Mouse (Mus musculus) ES-Bruce4 (cell line): ENCODE data around the gene Gprasp1.

Source experiments
- CTCF ChIP-seq: IDR thresholded peaks from one replicate; pipeline ENCODE4 v1.8.1; 2011; ENCODE audit warnings: low read depth, low read length
- EP300 ChIP-seq: IDR thresholded peaks from 2 replicates; pipeline ENCODE4 v1.6.1; 2011; ENCODE audit warnings: low read depth, low read length; ENCODE audit not compliant: insufficient read depth
- POLR2A ChIP-seq: IDR thresholded peaks from one replicate; pipeline ENCODE4 v1.8.1; 2011; ENCODE audit warnings: low read length; ENCODE audit not compliant: insufficient read depth

DNA sequence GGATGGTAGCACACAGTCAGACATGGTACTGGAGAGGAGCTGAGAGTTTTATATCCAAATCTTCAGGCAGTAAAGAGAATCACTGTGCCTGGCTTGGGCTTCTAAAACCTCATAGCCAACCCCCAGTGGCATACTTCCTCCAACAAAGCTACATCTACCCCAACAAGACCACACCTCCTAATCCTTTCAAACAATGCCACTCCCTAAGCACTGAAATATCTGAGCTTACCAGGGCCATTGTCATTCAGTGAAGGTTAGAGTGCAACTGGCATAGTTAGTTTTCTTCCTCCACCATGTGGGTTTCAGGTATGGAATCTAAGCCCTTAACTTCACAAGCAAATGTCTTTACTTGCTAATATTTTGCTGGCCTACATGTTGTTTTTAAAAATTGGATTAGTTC is 49.0 kb downstream of the Gprasp1 start:
- TF ChIP-seq POLR2A, result no peak
- no peak for TF ChIP-seq CTCF
- no peak for TF ChIP-seq EP300
